Mouse (Mus musculus): ENCODE measurements around the gene Gm28635. TPM values are rescaled to one million over a fixed set of nuclear protein-coding genes. Genes with fewer than 3 reads are reported as not detected.

Gene Gm28635
- polyA plus RNA-seq, 1 experiment from 2014 or later, result not detected

DNA sequence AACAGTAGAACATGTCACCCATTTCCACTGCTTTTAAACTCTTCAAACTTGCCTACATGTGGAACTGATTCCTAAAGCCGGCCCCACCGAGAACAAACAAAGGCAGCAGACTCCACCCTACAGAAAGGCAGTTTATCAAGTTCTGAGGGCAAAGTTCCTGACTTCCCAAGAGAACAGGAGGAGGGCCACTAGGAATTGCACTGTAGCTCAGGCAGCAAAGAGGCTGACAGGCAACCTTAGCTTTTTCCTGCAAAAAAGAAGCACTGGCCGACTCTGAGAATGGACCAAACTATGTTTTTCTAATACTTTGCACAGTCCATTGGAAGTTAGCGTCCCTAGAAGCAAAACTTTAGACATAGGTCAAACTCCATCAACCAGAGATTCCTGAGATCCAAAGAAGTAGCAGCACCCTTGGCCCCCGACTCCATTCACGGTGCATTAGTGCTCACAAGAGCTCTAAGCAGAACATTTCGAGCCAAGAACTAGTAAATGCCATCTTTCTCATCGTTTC lies 41.6 kb downstream of the Gm28635 start:
- peak; percentile 50; the same call in 1 of the 2 replicates for ATAC-seq (replicated peaks; ENCODE audit: low FRiP score, low TSS enrichment, low read depth)
- peak; percentile 70 for DNase-seq (ENCODE audit: low spot score)
- Histone ChIP-seq H3K36me3 (ENCODE audit: control insufficient read depth, insufficient read depth, low read length) (no peaks in the 10 kb centered on the region; the same call in 1 of the 2 replicates), H3K27me3 (replicated peaks; ENCODE audit: control insufficient read depth, insufficient read depth, low read length) (no peaks in the 10 kb centered on the region), H3K9me3 (ENCODE audit: control insufficient read depth, low read length) (no peaks in the 10 kb centered on the region), H3K4me1 (replicated peaks; ENCODE audit: control insufficient read depth, insufficient read depth, low read length) (peaks cover 71% of the 10 kb centered on the region), H3K27ac (ENCODE audit: low read depth) (peak overlapping the region; percentile 98), H3K4me3 (ENCODE audit: low read depth, low read length) (0 out of 2 replicates have a peak overlapping the region, but pooled peaks have one; percentile 13), H3K4me2 (ENCODE audit: low read length) (peak overlapping the region; percentile 55), H3K9ac (ENCODE audit: low read length) (peak overlapping the region; percentile 38)
- WGBS, result 13% methylated on average over 8 of the region's 8 CpGs

DNA sequence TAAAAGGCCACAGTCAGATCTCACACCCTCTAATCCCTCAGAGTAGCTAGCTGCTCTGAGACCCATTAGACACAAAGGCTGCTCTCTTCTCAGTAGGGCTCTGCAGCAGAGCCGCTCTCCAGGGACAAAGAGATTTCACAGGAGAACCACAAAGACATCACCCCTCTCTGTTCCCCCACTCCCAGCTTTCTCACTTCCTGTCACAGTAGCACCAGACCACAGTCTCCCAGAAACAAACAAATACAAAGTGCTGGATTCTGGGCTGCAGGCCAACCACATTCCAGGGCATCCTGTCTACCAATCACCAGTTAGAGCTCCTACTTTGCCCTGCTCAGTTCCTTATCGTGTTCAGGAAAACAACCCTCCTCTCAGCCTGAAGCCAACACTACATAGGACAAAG lies 42.2 kb downstream of the Gm28635 start:
- H3K9me3 ChIP-seq (ENCODE audit: control insufficient read depth, low read length), result no peaks in the 10 kb centered on the region
- peak overlapping the region; percentile 98 for H3K27ac ChIP-seq (ENCODE audit: low read depth)
- ATAC-seq (replicated peaks; ENCODE audit: low FRiP score, low TSS enrichment, low read depth), result peak; percentile 87
- peak overlapping the region; percentile 38 for H3K9ac ChIP-seq (ENCODE audit: low read length)
- no peaks in the 10 kb centered on the region; the same call in 1 of the 2 replicates for H3K36me3 ChIP-seq (ENCODE audit: control insufficient read depth, insufficient read depth, low read length)
- peaks cover 71% of the 10 kb centered on the region for H3K4me1 ChIP-seq (replicated peaks; ENCODE audit: control insufficient read depth, insufficient read depth, low read length)
- DNase-seq (ENCODE audit: low spot score), result peak; percentile 87
- H3K4me3 ChIP-seq (ENCODE audit: low read depth, low read length), result 0 out of 2 replicates have a peak overlapping the region, but pooled peaks have one; percentile 13
- no peaks in the 10 kb centered on the region for H3K27me3 ChIP-seq (replicated peaks; ENCODE audit: control insufficient read depth, insufficient read depth, low read length)
- WGBS, result 0% methylated on average over 2 of the region's 2 CpGs
- peak overlapping the region; percentile 55 for H3K4me2 ChIP-seq (ENCODE audit: low read length)

DNA sequence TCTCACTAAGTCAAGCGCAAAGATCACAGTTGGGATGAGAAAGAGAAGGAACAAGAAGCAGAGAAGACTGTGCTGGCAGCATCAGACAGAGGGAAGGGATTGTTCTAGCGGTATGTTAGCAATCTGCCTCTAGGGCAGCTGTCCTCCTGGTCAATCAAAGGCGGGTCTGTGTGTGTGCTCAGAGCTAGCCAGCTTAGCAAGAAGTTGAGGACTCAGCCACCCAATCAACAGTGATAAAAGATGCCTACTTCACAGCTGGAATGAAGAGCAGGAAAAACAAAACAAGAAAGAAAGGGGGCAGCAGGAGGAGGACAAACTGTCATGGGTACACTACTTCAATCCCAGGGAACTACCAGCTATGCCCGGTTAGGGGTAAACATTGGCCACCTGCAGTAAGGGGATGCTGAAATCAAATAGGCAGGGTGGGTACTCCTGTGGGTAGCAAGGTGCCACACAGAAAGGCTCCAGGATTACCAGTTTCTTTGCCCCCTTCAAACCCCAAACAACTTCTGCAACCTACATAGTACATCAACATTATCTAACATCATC lies 42.8 kb downstream of the Gm28635 start:
- no peaks in the 10 kb centered on the region for H3K27me3 ChIP-seq (replicated peaks; ENCODE audit: control insufficient read depth, insufficient read depth, low read length)
- peak overlapping the region; percentile 38 for H3K9ac ChIP-seq (ENCODE audit: low read length)
- ATAC-seq (replicated peaks; ENCODE audit: low FRiP score, low TSS enrichment, low read depth), result no peak
- 14% methylated on average over 4 of the region's 4 CpGs for WGBS
- H3K4me3 ChIP-seq (ENCODE audit: low read depth, low read length), result 0 out of 2 replicates have a peak overlapping the region, but pooled peaks have one; percentile 4
- peak overlapping the region; percentile 55 for H3K4me2 ChIP-seq (ENCODE audit: low read length)
- peaks cover 71% of the 10 kb centered on the region for H3K4me1 ChIP-seq (replicated peaks; ENCODE audit: control insufficient read depth, insufficient read depth, low read length)
- H3K9me3 ChIP-seq (ENCODE audit: control insufficient read depth, low read length), result no peaks in the 10 kb centered on the region
- DNase-seq (ENCODE audit: low spot score), result no peak
- H3K36me3 ChIP-seq (ENCODE audit: control insufficient read depth, insufficient read depth, low read length), result peaks cover 2% of the 10 kb centered on the region; the same call in 1 of the 2 replicates
- H3K27ac ChIP-seq (ENCODE audit: low read depth), result peak overlapping the region; percentile 98

DNA sequence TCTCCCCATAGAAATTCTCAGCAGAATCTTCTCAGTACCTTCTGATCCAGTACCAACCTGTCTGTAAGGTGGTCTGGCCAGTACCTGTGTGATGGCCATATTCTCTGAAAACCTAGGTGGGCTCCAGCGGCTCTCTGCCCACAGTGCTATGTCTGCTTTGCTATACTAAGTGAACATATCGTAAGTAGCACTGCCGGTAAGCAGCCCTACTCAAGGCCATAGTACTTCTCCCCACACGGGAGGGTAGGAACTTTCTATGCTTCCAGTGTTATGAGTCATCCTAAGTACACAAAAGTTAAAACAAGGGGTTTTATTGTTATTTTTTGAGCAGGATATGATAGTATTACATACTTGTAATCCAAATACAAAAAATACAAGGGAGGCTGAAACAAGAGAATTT lies 43.8 kb downstream of the Gm28635 start:
- Histone ChIP-seq H3K36me3 (ENCODE audit: control insufficient read depth, insufficient read depth, low read length) (peaks cover 9% of the 10 kb centered on the region; the same call in 1 of the 2 replicates), H3K27me3 (replicated peaks; ENCODE audit: control insufficient read depth, insufficient read depth, low read length) (no peaks in the 10 kb centered on the region), H3K9ac (ENCODE audit: low read length) (no peak overlapping the region), H3K4me2 (ENCODE audit: low read length) (peak overlapping the region; percentile 55), H3K4me3 (ENCODE audit: low read depth, low read length) (no peak overlapping the region), H3K4me1 (replicated peaks; ENCODE audit: control insufficient read depth, insufficient read depth, low read length) (peaks cover 67% of the 10 kb centered on the region), H3K27ac (ENCODE audit: low read depth) (peak overlapping the region; percentile 98), H3K9me3 (ENCODE audit: control insufficient read depth, low read length) (no peaks in the 10 kb centered on the region)
- WGBS, result 43% methylated on average over 4 of the region's 4 CpGs
- ATAC-seq (replicated peaks; ENCODE audit: low FRiP score, low TSS enrichment, low read depth) (0 out of 2 replicates have a peak, but pooled peaks have one; percentile 1), DNase-seq (ENCODE audit: low spot score) (no peak)

DNA sequence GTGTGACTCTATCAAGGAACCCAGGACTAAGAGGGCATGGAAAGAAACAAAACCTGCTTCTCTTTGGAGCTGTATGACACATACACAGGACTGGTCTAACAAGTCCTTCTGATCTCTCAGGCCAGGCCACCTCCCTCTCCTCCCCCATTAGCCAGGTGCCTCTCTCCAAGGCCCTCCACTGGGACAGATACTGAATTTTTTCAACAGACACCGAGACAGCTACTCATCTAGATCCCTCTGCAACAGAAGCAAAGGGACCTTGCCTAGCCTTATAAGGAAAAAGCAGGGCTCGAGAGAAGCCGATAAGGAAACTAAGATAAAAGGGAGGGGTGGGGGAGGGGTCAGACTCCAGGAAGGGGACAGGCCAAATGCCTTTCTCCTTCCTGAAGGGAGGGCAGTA lies 44.8 kb downstream of the Gm28635 start:
- H3K9me3 ChIP-seq (ENCODE audit: control insufficient read depth, low read length), result no peaks in the 10 kb centered on the region
- H3K36me3 ChIP-seq (ENCODE audit: control insufficient read depth, insufficient read depth, low read length), result peaks cover 11% of the 10 kb centered on the region; the same call in 1 of the 2 replicates
- peak; percentile 63 for ATAC-seq (replicated peaks; ENCODE audit: low FRiP score, low TSS enrichment, low read depth)
- H3K27me3 ChIP-seq (replicated peaks; ENCODE audit: control insufficient read depth, insufficient read depth, low read length), result no peaks in the 10 kb centered on the region
- peak; percentile 65 for DNase-seq (ENCODE audit: low spot score)
- WGBS, result 5% methylated on average over 3 of the region's 3 CpGs
- peaks cover 57% of the 10 kb centered on the region for H3K4me1 ChIP-seq (replicated peaks; ENCODE audit: control insufficient read depth, insufficient read depth, low read length)
- H3K27ac ChIP-seq (ENCODE audit: low read depth), result peak overlapping the region; percentile 98
- H3K4me3 ChIP-seq (ENCODE audit: low read depth, low read length), result no peak overlapping the region
- no peak overlapping the region; the same call in none of the 2 replicates for H3K4me2 ChIP-seq (ENCODE audit: low read length)
- no peak overlapping the region for H3K9ac ChIP-seq (ENCODE audit: low read length)

DNA sequence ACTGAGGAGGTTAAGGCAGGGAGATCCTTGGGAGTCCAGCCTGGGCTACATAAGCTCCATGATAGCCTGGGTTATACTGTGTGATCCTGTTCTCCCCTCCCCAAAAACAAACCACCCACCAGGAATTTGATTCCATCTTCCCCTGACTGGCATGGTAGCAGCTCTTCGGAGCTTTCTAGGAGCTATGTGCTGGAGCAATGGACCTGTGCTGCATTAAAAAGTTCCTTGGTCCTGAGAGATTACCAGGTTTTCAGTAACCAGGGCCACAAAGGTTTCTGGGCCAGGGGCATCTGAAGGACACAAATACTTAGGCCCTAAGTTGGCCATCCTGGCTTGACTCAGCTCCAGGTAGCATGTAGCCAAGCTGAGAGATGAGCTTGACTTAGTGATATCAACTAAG lies 45.8 kb downstream of the Gm28635 start:
- Histone ChIP-seq H3K4me1 (replicated peaks; ENCODE audit: control insufficient read depth, insufficient read depth, low read length) (peaks cover 55% of the 10 kb centered on the region), H3K4me3 (ENCODE audit: low read depth, low read length) (no peak overlapping the region), H3K36me3 (ENCODE audit: control insufficient read depth, insufficient read depth, low read length) (peaks cover 11% of the 10 kb centered on the region; the same call in 1 of the 2 replicates), H3K9me3 (ENCODE audit: control insufficient read depth, low read length) (no peaks in the 10 kb centered on the region), H3K4me2 (ENCODE audit: low read length) (peak overlapping the region; percentile 20; the same call in 1 of the 2 replicates), H3K9ac (ENCODE audit: low read length) (no peak overlapping the region), H3K27ac (ENCODE audit: low read depth) (peak overlapping the region; percentile 98; the same call in 1 of the 2 replicates), H3K27me3 (replicated peaks; ENCODE audit: control insufficient read depth, insufficient read depth, low read length) (no peaks in the 10 kb centered on the region)
- WGBS, result 86% methylated on average over 1 of the region's 1 CpGs
- ATAC-seq (replicated peaks; ENCODE audit: low FRiP score, low TSS enrichment, low read depth) (no peak), DNase-seq (ENCODE audit: low spot score) (no peak)

DNA sequence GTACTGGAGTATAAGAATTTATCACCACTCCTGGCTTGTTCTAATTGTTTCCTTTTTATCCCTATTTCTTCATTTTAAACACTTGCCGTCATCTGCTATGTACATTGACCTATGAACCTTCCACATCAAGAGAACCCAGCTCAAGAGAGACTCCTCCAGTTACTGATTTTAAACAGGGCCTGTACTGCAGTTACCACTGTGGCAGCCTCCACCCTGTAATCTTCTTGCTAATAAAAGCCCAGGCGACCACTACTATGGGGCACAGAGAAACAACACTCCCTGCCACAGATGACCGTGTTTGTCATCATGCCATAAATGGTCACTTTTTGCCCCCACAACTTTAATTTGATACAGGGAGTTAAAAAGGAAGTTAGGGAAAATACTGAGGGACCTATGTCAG lies 50.8 kb downstream of the Gm28635 start:
- H3K36me3 ChIP-seq (ENCODE audit: control insufficient read depth, insufficient read depth, low read length), result peaks cover 30% of the 10 kb centered on the region
- H3K9me3 ChIP-seq (ENCODE audit: control insufficient read depth, low read length), result no peaks in the 10 kb centered on the region
- ATAC-seq (replicated peaks; ENCODE audit: low FRiP score, low TSS enrichment, low read depth) (0 out of 2 replicates have a peak, but pooled peaks have one; percentile 18), DNase-seq (ENCODE audit: low spot score) (no peak)
- H3K27me3 ChIP-seq (replicated peaks; ENCODE audit: control insufficient read depth, insufficient read depth, low read length), result no peaks in the 10 kb centered on the region
- peaks cover 24% of the 10 kb centered on the region for H3K4me1 ChIP-seq (replicated peaks; ENCODE audit: control insufficient read depth, insufficient read depth, low read length)
- H3K27ac ChIP-seq (ENCODE audit: low read depth), result peak overlapping the region; percentile 54
- no peak overlapping the region for H3K4me3 ChIP-seq (ENCODE audit: low read depth, low read length)
- H3K4me2 ChIP-seq (ENCODE audit: low read length), result no peak overlapping the region
- 25% methylated on average over 3 of the region's 3 CpGs for WGBS
- H3K9ac ChIP-seq (ENCODE audit: low read length), result no peak overlapping the region

DNA sequence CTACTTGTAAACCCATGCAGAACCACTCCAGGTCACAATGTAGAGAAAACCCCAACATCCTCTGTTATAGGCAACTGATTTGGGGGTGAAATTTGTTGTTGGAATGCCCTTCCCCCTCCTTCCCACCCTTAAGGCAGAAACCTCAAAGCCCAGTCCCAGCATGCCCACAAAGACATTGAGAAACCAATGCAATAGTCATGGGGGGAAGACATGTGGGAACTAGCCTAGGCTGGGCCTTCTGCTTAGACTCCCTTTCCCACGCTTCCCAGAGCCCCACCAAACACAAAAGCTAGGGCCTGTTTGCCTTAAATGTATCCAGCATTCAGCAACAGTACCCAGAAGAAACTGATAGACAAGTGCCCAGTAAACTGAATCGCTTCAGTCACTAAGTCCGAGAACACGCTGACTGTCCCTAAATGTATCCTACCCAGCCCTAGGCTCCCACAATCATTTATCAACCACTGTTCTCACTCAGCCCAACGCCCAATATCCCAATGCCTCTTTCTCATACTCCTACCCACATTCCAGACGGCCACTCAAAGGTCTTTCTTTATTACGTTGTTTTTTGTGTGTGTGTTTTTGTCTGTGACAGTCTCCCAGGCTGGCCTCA lies 51.4 kb downstream of the Gm28635 start:
- no peak for ATAC-seq (replicated peaks; ENCODE audit: low FRiP score, low TSS enrichment, low read depth)
- peak overlapping the region; percentile 24 for H3K27ac ChIP-seq (ENCODE audit: low read depth)
- no peaks in the 10 kb centered on the region for H3K9me3 ChIP-seq (ENCODE audit: control insufficient read depth, low read length)
- 66% methylated on average over 7 of the region's 7 CpGs for WGBS
- H3K4me3 ChIP-seq (ENCODE audit: low read depth, low read length), result no peak overlapping the region
- H3K27me3 ChIP-seq (replicated peaks; ENCODE audit: control insufficient read depth, insufficient read depth, low read length), result no peaks in the 10 kb centered on the region
- no peak overlapping the region for H3K4me2 ChIP-seq (ENCODE audit: low read length)
- no peak for DNase-seq (ENCODE audit: low spot score)
- H3K4me1 ChIP-seq (replicated peaks; ENCODE audit: control insufficient read depth, insufficient read depth, low read length), result peaks cover 19% of the 10 kb centered on the region
- H3K36me3 ChIP-seq (ENCODE audit: control insufficient read depth, insufficient read depth, low read length), result peaks cover 30% of the 10 kb centered on the region
- no peak overlapping the region for H3K9ac ChIP-seq (ENCODE audit: low read length)

Data from intestine, embryonic 14.5 days (tissue).